Mouse (Mus musculus) kidney, postnatal 0 days (tissue): Measurements from ENCODE around the gene Ccdc188. TPM values are rescaled to one million over a fixed set of nuclear protein-coding genes. Genes with fewer than 3 reads are reported as not detected.
A peak's percentile ranks its signal among the peaks of the same experiment; 100 is the strongest.

Experiments
- ATAC-seq: fragments of 200-750 bp; cut with Nextera tagmentation; replicated peaks from 2 replicates; pipeline ENCODE4 v1.8.0; 2017; ENCODE audit warnings: low read depth, moderate number of reproducible peaks, moderate TSS enrichment, moderate library complexity; ENCODE audit not compliant: low FRiP score
- DNase-seq: peaks from one replicate; pipeline ENCODE4 v3.0.0-alpha.2; 2016; ENCODE audit warnings: low spot score
- H3K27ac ChIP-seq: fragments of 300-500 bp; sonication (generic); 2 replicates; pipeline ENCODE4 v1.5.1; 2014; ENCODE audit warnings: mild to moderate bottlenecking
- H3K27me3 ChIP-seq: fragments of 300-500 bp; sonication (generic); 2 replicates; pipeline ENCODE4 v1.6.1; 2014; ENCODE audit warnings: low read length, mixed read lengths; ENCODE audit not compliant: insufficient read depth
- H3K36me3 ChIP-seq: fragments of 300-500 bp; sonication (generic); 2 replicates; pipeline ENCODE4 v1.6.1; 2014; ENCODE audit warnings: low read length, mixed read lengths; ENCODE audit not compliant: insufficient read depth
- H3K4me1 ChIP-seq: fragments of 300-500 bp; sonication (generic); replicated peaks from 2 replicates; pipeline ENCODE4 v1.6.1; 2014; ENCODE audit warnings: antibody characterized with exemption, low read length, mixed read lengths; ENCODE audit not compliant: insufficient read depth
- H3K4me2 ChIP-seq: fragments of 300-500 bp; sonication (generic); 2 replicates; pipeline ENCODE4 v1.6.1; 2014; ENCODE audit warnings: mild to moderate bottlenecking, low read length, moderate library complexity, mixed read lengths
- H3K4me3 ChIP-seq: fragments of 300-500 bp; sonication (generic); replicated peaks from 2 replicates; pipeline ENCODE4 v1.5.1; 2014; ENCODE audit warnings: low read depth, low read length
- H3K9ac ChIP-seq: fragments of 300-500 bp; sonication (generic); 2 replicates; pipeline ENCODE4 v1.6.1; 2014; ENCODE audit warnings: low read depth, low read length
- H3K9me3 ChIP-seq: fragments of 300-500 bp; sonication (generic); replicated peaks from 2 replicates; pipeline ENCODE4 v1.6.1; 2016; ENCODE audit warnings: low read length, inconsistent platforms, mixed read lengths
- CTCF ChIP-seq: IDR thresholded peaks from 2 replicates; pipeline ENCODE4 v1.5.1; 2016; ENCODE audit warnings: antibody characterized with exemption, low read depth, mild to moderate bottlenecking, moderate library complexity
- WGBS: fragments of 180-500 bp; shearing (Covaris S2); extraction: QIAGEN DNeasy Blood & Tissue Kit; methylation state at CpG from one replicate; pipeline ENCODE4 v1.1.7; 2014; 5-methylcytosine and 5-hydroxymethylcytosine counted together
- polyA plus RNA-seq: library from polyadenylated mRNA; unstranded; fragments of >200 nt; fragmentation: Nextera tagmentation; extraction: Ambion mirVana; gene quantifications from 2 replicates; pipeline ENCODE4 v1.2.1, GENCODE M21; 2015

The Ccdc188 gene
- polyA plus RNA-seq, 1 experiment from 2014 or later, result not detected

DNA sequence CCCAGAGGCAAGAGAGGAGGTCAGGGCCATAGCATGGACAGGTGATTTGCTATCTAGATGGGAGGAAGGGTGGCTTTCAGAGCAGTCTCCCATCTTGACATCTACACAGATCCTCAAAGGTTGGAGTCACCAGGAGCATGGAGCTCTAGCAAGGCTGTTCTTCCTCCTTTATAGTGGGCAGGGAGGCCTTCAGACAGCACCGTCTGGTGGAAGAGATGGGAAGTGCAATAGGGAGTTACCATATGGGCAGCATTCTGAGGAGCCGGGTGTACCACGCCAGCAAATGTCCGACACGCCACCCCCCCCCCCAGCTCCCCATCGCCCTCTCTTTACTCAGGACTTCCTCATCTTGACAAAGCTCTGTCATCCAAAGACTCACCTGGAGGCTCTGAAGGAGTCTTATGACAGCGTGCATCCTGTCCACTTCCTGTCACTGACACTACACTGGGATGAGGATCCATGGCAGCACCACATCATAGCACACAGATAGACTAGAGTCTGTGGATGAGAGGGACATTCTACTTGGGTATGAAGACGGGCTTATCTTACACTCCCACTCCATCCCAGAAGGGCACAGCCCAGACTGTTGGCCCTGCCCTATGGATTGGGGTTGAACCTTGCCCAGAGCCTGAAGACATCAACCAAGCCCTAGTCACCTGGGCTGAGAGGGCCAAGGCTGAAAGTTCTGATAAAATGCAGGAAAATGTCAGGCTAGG lies 6.8 kb upstream of the Ccdc188 start:
- Histone ChIP-seq H3K27ac (no peak overlapping the region), H3K9ac (no peak overlapping the region), H3K4me1 (no peaks in the 10 kb centered on the region), H3K27me3 (no peaks in the 10 kb centered on the region), H3K9me3 (no peaks in the 10 kb centered on the region), H3K36me3 (no peaks in the 10 kb centered on the region), H3K4me3 (no peak overlapping the region), H3K4me2 (no peak overlapping the region)
- peak; percentile 90 for TF ChIP-seq CTCF
- ATAC-seq (peak; percentile 22; the same call in 1 of the 2 replicates), DNase-seq (peak; percentile 80)
- WGBS, result 23% methylated on average over 8 of the region's 8 CpGs

GRCm38 (mm10) chr16:18211417-18212171 lies 6.1 kb upstream of the Ccdc188 start:
- peak; percentile 99 for TF ChIP-seq CTCF
- no peak overlapping the region for H3K9ac ChIP-seq
- 43% methylated on average over 10 of the region's 10 CpGs for WGBS

DNA sequence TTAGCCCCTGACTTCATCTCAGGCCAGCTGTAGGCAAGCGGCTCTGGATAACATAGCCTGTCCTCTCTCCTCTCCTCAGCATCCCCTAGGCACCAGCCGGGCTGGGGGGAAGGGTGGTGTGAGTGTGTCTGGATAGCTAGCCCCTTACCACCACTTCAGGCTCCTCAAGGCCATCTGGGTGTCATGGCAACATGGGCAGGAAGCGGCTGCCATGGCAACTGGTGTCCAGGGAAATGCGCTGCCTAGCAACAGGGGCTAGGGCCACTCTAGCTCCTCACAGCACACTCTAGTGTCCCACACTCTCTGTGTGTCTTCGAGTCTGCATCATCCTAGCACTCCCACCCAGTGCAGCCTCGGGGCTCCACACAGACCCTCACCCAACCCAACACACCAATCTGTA lies 4.0 kb upstream of the Ccdc188 start:
- Histone ChIP-seq H3K27me3 (no peaks in the 10 kb centered on the region), H3K4me2 (no peak overlapping the region), H3K4me3 (no peak overlapping the region), H3K36me3 (no peaks in the 10 kb centered on the region), H3K4me1 (no peaks in the 10 kb centered on the region), H3K9me3 (no peaks in the 10 kb centered on the region), H3K27ac (no peak overlapping the region), H3K9ac (no peak overlapping the region)
- WGBS, result 41% methylated on average over 6 of the region's 6 CpGs
- ATAC-seq (no peak), DNase-seq (no peak)
- TF ChIP-seq CTCF, result no peak

More at GRCm38 (mm10) chr16:18211417-18212171, 6.1 kb upstream of the Ccdc188 start:
- Histone ChIP-seq H3K4me2 (no peak overlapping the region), H3K27me3 (no peaks in the 10 kb centered on the region), H3K27ac (no peak overlapping the region), H3K4me3 (no peak overlapping the region), H3K4me1 (no peaks in the 10 kb centered on the region), H3K9me3 (no peaks in the 10 kb centered on the region), H3K36me3 (no peaks in the 10 kb centered on the region)
- DNase-seq (peak; percentile 90), ATAC-seq (0 out of 2 replicates have a peak, but pooled peaks have one; percentile 24)

GRCm38 (mm10) chr16:18214858-18215257 lies 2.8 kb upstream of the Ccdc188 start:
- H3K9ac ChIP-seq, result no peak overlapping the region
- 79% methylated on average over 7 of the region's 7 CpGs for WGBS
- no peak for TF ChIP-seq CTCF
- no peak overlapping the region for H3K4me3 ChIP-seq
- peaks cover 3% of the 10 kb centered on the region for H3K4me1 ChIP-seq
- ATAC-seq (no peak), DNase-seq (no peak)
- no peaks in the 10 kb centered on the region for H3K36me3 ChIP-seq
- H3K4me2 ChIP-seq, result no peak overlapping the region
- H3K9me3 ChIP-seq, result no peaks in the 10 kb centered on the region
- no peaks in the 10 kb centered on the region for H3K27me3 ChIP-seq
- H3K27ac ChIP-seq, result no peak overlapping the region

GRCm38 (mm10) chr16:18218580-18218996 lies 909 bp downstream of the Ccdc188 start:
- Histone ChIP-seq H3K4me3 (no peak overlapping the region), H3K4me2 (no peak overlapping the region), H3K9me3 (no peaks in the 10 kb centered on the region), H3K9ac (no peak overlapping the region), H3K36me3 (peaks cover 11% of the 10 kb centered on the region; the same call in 1 of the 2 replicates), H3K27ac (no peak overlapping the region), H3K4me1 (peaks cover 7% of the 10 kb centered on the region), H3K27me3 (no peaks in the 10 kb centered on the region)
- DNase-seq (no peak), ATAC-seq (no peak)
- TF ChIP-seq CTCF, result no peak
- WGBS, result 70% methylated on average over 9 of the region's 9 CpGs

DNA sequence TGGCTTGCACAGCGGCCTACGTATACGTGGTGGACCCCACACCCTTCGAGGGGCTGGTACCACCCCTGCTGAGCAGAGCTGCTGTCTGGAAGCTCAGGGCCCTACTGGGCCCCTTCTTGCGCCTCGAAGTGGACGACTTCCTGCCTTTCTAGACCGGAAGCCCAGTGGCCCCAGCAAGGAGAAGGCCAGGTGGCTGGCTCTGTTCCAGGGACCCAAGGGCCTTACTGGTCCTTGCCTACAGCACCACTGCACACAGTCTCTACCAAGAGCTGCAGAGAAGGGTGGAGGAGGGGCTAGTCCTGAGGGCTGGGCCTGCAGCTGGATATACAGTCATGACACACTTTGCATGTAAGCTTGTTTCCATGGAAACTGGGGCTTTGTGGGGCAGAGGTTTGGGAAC lies 2.3 kb downstream of the Ccdc188 start:
- Histone ChIP-seq H3K9ac (no peak overlapping the region), H3K4me3 (no peak overlapping the region), H3K27me3 (no peaks in the 10 kb centered on the region), H3K36me3 (peaks cover 25% of the 10 kb centered on the region), H3K27ac (no peak overlapping the region), H3K4me2 (no peak overlapping the region), H3K9me3 (no peaks in the 10 kb centered on the region), H3K4me1 (peaks cover 7% of the 10 kb centered on the region)
- DNase-seq (peak; percentile 62), ATAC-seq (no peak)
- no peak for TF ChIP-seq CTCF
- 48% methylated on average over 8 of the region's 8 CpGs for WGBS
